Mouse (Mus musculus) liver, adult (tissue): ENCODE results near the gene Atoh8.

Experiments used
- GATA4 ChIP-seq: IDR thresholded peaks from 2 replicates; pipeline ENCODE4 v1.6.1; 2014; ENCODE audit warnings: mild to moderate bottlenecking, low read length; ENCODE audit not compliant: insufficient replicate concordance

The Atoh8 gene

GRCm38 (mm10) chr6:72242532-72243320, 7.3 kb upstream of the Atoh8 start:
- no peak for TF ChIP-seq GATA4

- no peak for TF ChIP-seq GATA4
These were observed 6.4 kb upstream of the Atoh8 start for GRCm38 (mm10) chr6:72241843-72242154.

- no peak for TF ChIP-seq GATA4
These were observed 5.9 kb upstream of the Atoh8 start for GRCm38 (mm10) chr6:72241133-72241842.

GRCm38 (mm10) chr6:72240042-72240441, 4.7 kb upstream of the Atoh8 start:
- no peak for TF ChIP-seq GATA4

- TF ChIP-seq GATA4: no peak
These were observed 1.7 kb upstream of the Atoh8 start for GRCm38 (mm10) chr6:72237035-72237434.

GRCm38 (mm10) chr6:72235807-72236407, 530 bp upstream of the Atoh8 start:
- TF ChIP-seq GATA4: no peak

- no peak for TF ChIP-seq GATA4
These were observed 842 bp downstream of the Atoh8 start for GRCm38 (mm10) chr6:72234372-72235097.

GRCm38 (mm10) chr6:72233950-72234349, 1.4 kb downstream of the Atoh8 start:
- no peak for TF ChIP-seq GATA4

GRCm38 (mm10) chr6:72232870-72233269, 2.5 kb downstream of the Atoh8 start:
- TF ChIP-seq GATA4: no peak

- no peak for TF ChIP-seq GATA4
These were observed 3.0 kb downstream of the Atoh8 start for GRCm38 (mm10) chr6:72232411-72232810.

- TF ChIP-seq GATA4: no peak
These were observed 4.5 kb downstream of the Atoh8 start for GRCm38 (mm10) chr6:72230875-72231274.

GRCm38 (mm10) chr6:72227665-72228265, 7.6 kb downstream of the Atoh8 start:
- peak; percentile 96 for TF ChIP-seq GATA4

- TF ChIP-seq GATA4: no peak
These were observed 8.4 kb downstream of the Atoh8 start for GRCm38 (mm10) chr6:72227011-72227410.

GRCm38 (mm10) chr6:72225686-72226085, 9.7 kb downstream of the Atoh8 start:
- no peak for TF ChIP-seq GATA4

- TF ChIP-seq GATA4: no peak
These were observed 11.5 kb downstream of the Atoh8 start for GRCm38 (mm10) chr6:72223892-72224291.

- no peak for TF ChIP-seq GATA4
These were observed 12.5 kb downstream of the Atoh8 start for GRCm38 (mm10) chr6:72222876-72223275.

GRCm38 (mm10) chr6:72222271-72222724, 13.1 kb downstream of the Atoh8 start:
- no peak for TF ChIP-seq GATA4
